Mouse (Mus musculus): ENCODE data around the gene Rad54l2. TPM values are rescaled to one million over a fixed set of nuclear protein-coding genes. Genes with fewer than 3 reads are reported as not detected.

The Rad54l2 gene
- polyA plus RNA-seq, 2 experiments from 2014 or later, result 2.6 to 3.5 TPM

DNA sequence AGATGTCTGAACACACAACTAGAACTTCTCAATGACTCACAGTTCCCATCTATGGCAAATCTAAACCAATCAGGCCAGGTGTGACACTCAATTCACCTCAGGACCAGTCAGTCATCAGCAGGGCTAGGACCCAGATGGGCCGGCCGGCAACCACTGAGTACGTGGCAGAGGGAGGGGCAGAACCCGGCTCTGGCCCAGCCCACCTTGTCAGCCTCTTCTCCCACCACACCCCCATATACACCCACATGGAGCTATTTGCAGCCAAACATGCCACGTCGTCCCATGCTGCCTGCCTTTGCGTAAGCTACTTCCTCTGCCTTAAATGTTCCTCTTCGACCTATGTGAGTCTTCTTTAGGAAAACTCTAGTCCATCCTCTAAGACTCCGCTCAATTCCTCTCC lies 113.0 kb downstream of the Rad54l2 start:
- no peak for ATAC-seq

DNA sequence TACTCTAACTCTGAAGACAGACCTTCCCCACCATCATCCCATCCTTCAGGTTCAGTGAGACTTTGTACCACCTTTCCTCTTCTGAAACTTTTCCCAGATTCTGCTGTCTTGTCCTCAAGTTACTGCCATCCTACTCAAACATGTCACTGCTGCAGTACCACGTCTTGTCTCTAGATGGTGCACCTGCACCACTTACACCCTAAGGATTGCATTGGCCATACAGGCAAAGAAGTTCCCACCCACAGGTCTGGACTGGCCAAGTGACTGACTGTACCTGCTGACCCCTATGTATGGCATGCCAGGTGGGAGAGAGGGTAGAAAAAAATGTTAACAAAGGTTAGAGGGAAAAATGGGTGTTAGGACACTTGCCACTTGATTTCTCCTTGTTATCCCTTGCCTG lies 113.5 kb downstream of the Rad54l2 start:
- ATAC-seq, result peak; percentile 66

- no peak for ATAC-seq
Observed at GRCm38 (mm10) chr9:106673860-106674259, 115.1 kb downstream of the Rad54l2 start.

DNA sequence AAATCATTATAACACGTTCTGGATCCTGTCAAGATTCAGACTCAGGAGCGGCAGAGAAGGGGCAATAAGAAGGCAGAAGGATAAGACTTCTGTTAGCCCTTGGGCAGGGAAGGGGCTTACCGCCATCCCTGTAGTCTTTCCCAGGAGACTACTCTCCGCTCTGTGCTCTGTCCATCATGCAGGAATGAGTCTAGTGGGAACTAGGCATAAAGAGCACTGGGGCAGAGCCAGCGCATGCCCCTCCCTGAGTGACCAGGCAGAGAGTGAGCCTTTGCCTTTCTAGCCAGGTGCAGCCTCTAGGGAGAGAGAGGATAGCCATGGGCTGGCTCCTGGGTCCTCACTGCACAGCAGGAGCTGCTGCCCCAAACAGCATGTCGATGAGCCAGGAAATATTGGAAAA lies 124.1 kb downstream of the Rad54l2 start:
- ATAC-seq, result no peak

DNA sequence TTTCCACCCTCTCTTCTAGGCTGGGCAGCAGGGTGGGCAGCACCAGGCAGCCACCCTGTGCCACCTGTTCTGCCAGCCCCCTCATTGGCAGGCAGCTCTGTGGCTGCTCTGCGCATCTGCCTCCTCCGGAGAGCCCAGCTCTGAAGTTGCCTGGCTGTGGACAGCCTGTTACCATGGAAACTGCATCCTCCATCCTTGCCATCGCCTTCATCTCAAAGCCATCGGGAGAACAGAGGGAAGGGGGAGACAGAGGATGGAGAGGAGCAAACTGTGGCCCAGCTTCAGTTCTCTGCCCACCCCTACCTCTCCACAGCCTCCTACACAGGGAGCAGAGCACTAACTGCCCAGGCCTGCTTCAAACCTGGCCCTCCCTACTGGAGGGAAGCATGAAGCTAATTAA lies 124.6 kb downstream of the Rad54l2 start:
- no peak for ATAC-seq

DNA sequence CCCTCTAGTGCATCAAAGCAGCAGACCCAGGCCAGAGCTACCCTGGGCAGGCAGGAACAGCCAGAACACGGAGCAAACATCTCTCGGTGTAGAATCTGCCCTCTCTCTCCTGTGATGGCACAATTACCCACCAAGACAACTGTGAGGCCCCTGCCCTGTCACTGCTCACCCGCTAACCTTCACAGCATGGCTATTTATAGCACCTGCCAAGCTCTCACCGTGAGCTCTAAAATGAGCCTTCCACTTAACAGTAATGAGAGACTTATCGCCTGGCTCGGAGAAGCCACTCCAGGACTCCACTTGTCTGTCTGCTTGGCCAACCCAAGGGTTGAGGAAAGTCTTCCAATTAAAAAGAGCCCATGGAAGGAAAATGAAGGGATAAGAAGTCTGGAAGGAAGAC lies 125.8 kb downstream of the Rad54l2 start:
- ATAC-seq, result no peak

DNA sequence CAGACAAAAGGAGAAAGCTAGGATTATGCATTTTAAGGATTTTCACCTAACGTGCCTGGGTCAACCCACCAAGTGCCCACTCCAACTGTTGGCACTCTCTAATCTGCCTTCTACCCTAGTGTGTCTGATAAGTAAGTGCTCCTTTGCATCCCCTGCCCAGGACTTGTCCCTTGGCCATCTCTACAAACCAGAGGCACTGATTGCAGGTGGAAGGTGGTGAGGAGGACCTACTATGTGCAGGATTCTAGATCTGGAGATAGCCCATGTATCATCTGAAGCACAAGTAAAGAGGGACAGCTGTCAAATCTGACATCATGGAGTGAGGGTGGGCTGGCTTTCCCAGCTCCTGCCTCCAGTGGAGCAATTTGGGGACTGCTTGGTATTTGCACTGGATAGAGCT lies 129.1 kb downstream of the Rad54l2 start:
- no peak for ATAC-seq

DNA sequence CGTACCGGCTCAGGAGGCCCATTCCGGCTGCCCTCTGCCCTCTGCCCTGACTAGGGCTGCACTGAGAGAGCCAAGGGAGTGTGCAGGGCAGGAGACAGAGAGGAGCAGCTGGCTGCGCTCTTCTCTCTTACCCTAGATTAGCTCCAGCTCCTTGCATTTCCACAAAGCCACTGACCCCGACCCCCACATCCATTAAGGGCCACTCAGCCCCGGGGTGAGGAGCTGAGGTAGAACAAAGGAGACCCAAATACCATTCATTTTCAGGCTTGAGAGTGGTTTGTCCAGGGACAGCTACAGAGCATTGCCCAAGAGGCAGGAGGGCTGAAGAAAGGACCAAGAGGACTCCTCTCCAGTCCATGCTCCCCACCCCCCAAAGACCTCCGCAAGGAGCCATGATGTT lies 129.6 kb downstream of the Rad54l2 start:
- ATAC-seq, result no peak

DNA sequence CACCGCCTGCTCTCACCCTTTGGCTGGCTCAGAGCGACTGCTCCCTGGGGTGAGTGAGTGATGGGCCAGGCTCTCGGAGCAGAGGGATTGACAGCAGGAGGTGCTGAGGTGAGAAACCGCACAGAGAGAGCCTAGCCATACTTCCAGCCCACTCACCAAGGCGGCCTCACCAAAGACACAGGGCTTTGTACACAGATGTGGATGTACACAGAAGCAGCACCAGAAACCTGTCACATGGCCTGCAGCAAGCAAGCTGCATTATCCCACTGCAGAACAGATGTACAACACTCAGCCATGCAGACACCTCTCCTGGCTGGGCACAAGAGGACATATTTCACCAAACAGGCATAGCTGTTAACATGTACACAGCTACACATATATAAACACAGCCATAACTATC lies 131.4 kb downstream of the Rad54l2 start:
- no peak for ATAC-seq

- no peak for ATAC-seq
Observed at GRCm38 (mm10) chr9:106656820-106657219, 132.2 kb downstream of the Rad54l2 start.

DNA sequence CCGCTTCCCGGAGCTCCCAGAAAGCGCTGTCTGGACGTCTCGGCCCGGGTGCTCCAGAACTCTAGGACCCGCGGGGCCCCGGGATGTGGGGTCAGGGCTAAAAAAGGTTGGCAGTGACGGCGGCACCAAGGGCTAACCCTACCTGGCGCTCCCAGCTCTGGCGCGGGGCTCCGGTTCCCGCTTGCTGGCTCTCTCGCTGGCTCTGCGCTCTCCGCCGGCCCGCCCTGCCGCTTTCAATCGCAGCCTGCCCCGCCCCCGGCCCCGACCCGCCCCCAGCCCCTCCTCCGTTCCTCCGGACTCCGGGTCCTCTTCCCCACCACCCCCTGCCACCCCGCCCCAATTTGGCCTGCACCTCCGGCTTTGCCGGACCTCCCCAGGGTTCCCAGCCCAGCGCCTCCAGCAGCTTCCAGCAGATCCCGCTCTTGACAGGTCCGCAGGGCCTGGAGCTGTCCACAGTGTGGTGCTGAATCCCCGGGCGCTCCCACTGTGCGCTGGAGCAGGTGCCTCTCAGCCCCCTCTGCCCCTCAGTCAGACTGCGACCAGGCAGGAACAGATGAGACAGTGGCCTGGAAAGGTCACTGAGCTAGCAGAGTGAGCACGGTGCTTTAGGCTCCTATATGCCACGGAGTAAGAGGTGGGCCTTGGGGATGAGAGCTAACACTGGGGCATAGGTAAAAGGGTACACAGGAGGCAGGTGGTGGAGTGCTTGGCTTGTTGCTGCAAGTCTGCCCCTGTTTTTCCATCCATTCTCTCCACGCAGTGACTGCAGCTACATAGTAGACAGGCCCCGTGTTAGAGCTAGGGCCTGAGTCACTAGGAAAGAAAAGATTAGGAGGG lies 132.9 kb downstream of the Rad54l2 start, which contains the start of gene Grm2:
Gene Grm2 (minus strand): TSS at position 199 of the 837 bp plus-strand sequence.
- no peak for ATAC-seq

GRCm38 (mm10) chr9:106652720-106653119 lies 136.3 kb downstream of the Rad54l2 start:
- no peak for ATAC-seq

GRCm38 (mm10) chr9:106647226-106647625 lies 141.8 kb downstream of the Rad54l2 start:
- no peak for ATAC-seq

- no peak for ATAC-seq
Observed at GRCm38 (mm10) chr9:106645684-106646271, 143.2 kb downstream of the Rad54l2 start.

DNA sequence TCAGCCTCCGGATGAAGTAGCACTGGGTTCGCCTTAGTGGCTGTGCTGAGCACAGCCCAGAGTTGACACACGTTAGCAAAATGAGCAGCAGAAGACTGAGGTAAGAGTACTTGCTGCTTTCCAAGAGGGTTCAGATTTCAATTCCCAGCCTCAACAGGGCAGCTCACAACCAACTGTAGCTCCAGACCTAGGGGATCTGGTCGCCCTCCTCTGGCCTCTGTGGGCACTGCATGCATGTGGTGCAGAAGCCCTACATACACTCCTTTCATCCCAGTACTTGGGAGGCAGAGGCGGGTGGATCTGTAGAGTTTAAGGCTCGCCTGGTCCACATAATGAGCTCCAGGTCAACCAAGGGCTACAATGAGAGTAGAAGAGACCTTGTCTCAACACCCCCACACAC lies 145.2 kb downstream of the Rad54l2 start:
- no peak for ATAC-seq

- ATAC-seq, result no peak
Observed at GRCm38 (mm10) chr9:106643128-106643527, 145.9 kb downstream of the Rad54l2 start.

DNA sequence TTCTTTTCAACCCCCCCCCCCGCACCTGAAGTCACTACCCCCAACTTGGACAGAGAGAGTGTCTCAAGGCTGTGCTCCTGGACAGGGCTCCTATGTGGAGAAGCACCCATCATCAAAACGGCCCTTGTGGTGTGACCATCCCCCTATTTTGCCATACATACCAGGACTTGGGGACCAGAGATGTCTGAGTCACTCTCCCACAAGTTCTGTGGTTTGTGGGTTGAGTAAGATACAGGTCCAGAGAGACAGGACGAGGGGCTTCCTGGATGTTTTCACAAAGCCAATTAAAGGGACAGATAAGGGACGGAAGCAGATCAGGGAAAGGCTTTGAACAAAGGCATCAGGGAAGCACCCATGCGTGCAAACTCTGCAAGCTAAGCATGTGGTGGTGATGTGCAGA lies 147.6 kb downstream of the Rad54l2 start:
- ATAC-seq, result no peak

DNA sequence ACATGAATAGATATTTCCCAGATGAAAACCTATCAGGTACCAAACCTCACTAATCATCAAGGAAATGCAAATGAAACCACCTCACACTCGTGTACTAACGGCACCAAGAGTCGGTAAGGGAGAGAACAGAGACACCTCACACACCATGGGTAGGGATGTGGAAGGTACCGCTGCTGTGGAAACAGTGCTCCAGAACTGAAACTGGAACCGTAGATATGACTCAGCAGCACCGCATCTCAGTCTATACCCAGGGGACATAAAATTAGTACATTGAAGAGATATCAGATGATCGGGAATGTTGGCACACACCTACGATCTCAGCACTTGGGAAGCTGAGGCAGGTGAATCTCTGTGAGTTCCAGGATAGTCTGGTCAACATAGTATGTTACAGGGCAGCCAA lies 150.8 kb downstream of the Rad54l2 start:
- ATAC-seq, result no peak

Other genes with a start within 250 kb of the Rad54l2 start
- gene Iqcf3, start 227.6 kb downstream of the Rad54l2 start, polyA plus RNA-seq (2017; shearing (Covaris generic)), result not detected
- not detected for gene Iqcf4, start 218.2 kb downstream of the Rad54l2 start, polyA plus RNA-seq (2017; shearing (Covaris generic))
- gene Iqcf6, start 162.6 kb downstream of the Rad54l2 start, polyA plus RNA-seq (2017; shearing (Covaris generic)), result not detected
- not detected for gene Grm2, start 133.1 kb downstream of the Rad54l2 start, polyA plus RNA-seq (2017; shearing (Covaris generic))
- gene Tex264, start 103.3 kb downstream of the Rad54l2 start, polyA plus RNA-seq (2017; shearing (Covaris generic)), result 10 to 100 TPM; 40.7 to 62.0 TPM
- 10 to 100 TPM; 22.7 to 37.2 TPM for gene Dcaf1, start 32.7 kb upstream of the Rad54l2 start, polyA plus RNA-seq (2017; shearing (Covaris generic))
- gene Rbm15b, start 98.2 kb upstream of the Rad54l2 start, polyA plus RNA-seq (2017; shearing (Covaris generic)), result 1 to 10 TPM; 3.7 to 4.4 TPM
- 100 to 1,000 TPM; 124 to 139 TPM for gene Manf, start 102.8 kb upstream of the Rad54l2 start, polyA plus RNA-seq (2017; shearing (Covaris generic))

Measured in CD4-positive, CD25-positive, alpha-beta regulatory T cell, adult 4 months (primary cell).